Mouse (Mus musculus): ENCODE data around the gene Ppp1r9a. TPM values are rescaled to one million over a fixed set of nuclear protein-coding genes. Genes with fewer than 3 reads are reported as not detected.
A peak's percentile ranks its signal among the peaks of the same experiment; 100 is the strongest.

The Ppp1r9a gene
- total and polyA plus RNA-seq, 3 experiments: 1.0 TPM; not detected in 2

DNA sequence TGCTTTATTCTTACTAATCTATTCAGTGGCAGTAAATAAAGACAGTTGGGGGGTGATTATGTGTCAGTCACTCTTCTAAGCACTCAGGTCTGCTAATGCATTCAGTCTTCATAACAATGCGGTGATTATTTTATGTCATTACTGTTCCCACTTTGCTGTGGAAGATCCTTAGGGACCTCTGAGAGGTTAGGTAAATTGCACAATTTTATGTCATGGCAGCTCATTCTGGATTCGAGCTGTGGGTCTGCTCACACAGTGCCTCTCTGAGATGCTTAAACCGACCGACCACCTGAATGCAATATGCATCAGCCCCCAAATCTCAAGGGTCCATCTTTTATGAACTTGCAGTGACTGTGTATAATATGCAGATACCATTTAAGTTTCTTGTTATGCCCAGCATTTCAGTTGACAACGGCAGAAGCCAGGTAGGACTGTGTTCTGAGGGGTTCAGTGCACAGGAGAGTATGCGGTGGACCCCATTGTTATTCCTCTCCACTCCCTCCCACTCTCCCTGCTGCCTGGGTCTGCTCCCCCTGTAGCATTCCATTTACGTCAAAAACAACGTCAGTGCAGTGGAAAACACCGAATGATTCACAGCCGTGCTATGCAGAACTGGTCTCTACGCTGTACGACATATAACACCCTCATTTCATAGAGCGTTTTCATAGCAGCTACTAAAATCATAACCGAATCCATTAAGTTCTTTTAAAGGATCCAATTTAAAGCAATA is 226.8 kb downstream of the Ppp1r9a start:
- H3K9me3 ChIP-seq (replicated peaks; ENCODE audit: low read length): no peaks in the 10 kb centered on the region
- DNase-seq (ENCODE audit: extremely low read depth): no peak
- dilution Hi-C loops (cut with MboI; ENCODE audit: extremely low pct_ligation_motif_present, extremely low pct_unique_long_range_greater_than_20kb, low sequenced_read_pairs): no loop called here

DNA sequence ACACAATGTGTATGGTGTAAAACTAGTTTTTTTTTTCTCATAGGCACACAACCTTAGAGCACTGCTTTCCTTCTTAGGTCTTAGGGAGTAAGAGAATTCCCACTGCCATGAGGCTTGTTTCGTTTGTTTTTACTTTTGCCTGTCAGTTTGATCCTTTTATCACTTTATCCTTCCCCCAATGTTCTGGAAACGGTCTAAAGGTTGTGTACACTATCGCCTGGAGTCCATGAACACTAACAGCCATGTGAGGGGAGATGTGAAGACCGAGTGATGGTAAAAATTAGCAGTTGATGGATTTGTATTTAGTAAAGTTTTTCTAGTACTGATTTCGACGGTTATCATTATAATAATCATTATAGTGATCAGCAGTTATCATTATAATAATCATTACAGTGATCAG is 232.3 kb downstream of the Ppp1r9a start:
- in situ Hi-C loops (cut with MboI; ENCODE audit: low pct_ligation_motif_present, low pct_unique_long_range_greater_than_20kb, low sequenced_read_pairs) (loop anchor here (25.0 kb wide), 1 partner anchor 252 kb away; the partner anchor contains the start of gene Asb4), dilution Hi-C loops (cut with MboI; ENCODE audit: extremely low pct_ligation_motif_present, extremely low pct_unique_long_range_greater_than_20kb, low sequenced_read_pairs) (no loop called here)
- Histone ChIP-seq H3K4me1 (ENCODE audit: control insufficient read depth in 1 of 2, insufficient read depth in 2 of 2) (peaks cover under 1 to 4% of the 10 kb centered on the region in 2 experiments; a peak in 2 of 4 replicates), H3K36me3 (replicated peaks in 1 of 2; ENCODE audit: control insufficient read depth in 1 of 2, insufficient read depth in 1 of 2, low read length in 1 of 2) (no peaks in the 10 kb centered on the region), H3K4me3 (replicated peaks in 1 of 3; ENCODE audit: low read depth in 2 of 3, low read length in 2 of 3, poor library complexity in 1 of 3) (no peak overlapping the region), H3K79me2 (replicated peaks; ENCODE audit: control insufficient read depth, extremely low read depth, insufficient read depth, poor library complexity, severe bottlenecking) (no peaks in the 10 kb centered on the region), H3K27ac (ENCODE audit: insufficient read depth, low read depth) (no peak overlapping the region), H3K9me3 (replicated peaks; ENCODE audit: low read length) (no peaks in the 10 kb centered on the region), H3K27me3 (replicated peaks) (no peaks in the 10 kb centered on the region), H3K4me2 (ENCODE audit: insufficient read depth, low read depth, poor library complexity, severe bottlenecking) (no peak overlapping the region), H3K9ac (ENCODE audit: insufficient read depth, low read depth) (no peak overlapping the region)
- no peak for DNase-seq (ENCODE audit: extremely low read depth)
- no peak for TF ChIP-seq POLR2AphosphoS2 (IDR thresholded peaks at IDR 0.05; ENCODE audit: low read depth, low read length)
- TF ChIP-seq BHLHE40 (IDR thresholded peaks at IDR 0.05; ENCODE audit: low read depth, low read length): no peak
- TF ChIP-seq NELFE (IDR thresholded peaks at IDR 0.05; ENCODE audit: low read depth, low read length): no peak
- no peak for TF ChIP-seq USF1 (IDR thresholded peaks at IDR 0.05; ENCODE audit: low read depth, low read length)
- TF ChIP-seq ZNF384 (IDR thresholded peaks at IDR 0.05; ENCODE audit: low read depth, low read length): no peak
- no peak for TF ChIP-seq TCF12 (IDR thresholded peaks at IDR 0.05; ENCODE audit: low read depth, low read length)
- TF ChIP-seq GABPA (IDR thresholded peaks at IDR 0.05; ENCODE audit: insufficient replicate concordance, low read depth, low read length): no peak
- no peak for TF ChIP-seq RAD21 (IDR thresholded peaks at IDR 0.05; ENCODE audit: low read depth, low read length)
- TF ChIP-seq CHD1 (IDR thresholded peaks at IDR 0.05; ENCODE audit: low read depth, low read length): no peak
- TF ChIP-seq IRF4 (IDR thresholded peaks at IDR 0.05; ENCODE audit: low read depth, low read length): no peak
- TF ChIP-seq ETS1 (conservative IDR thresholded peaks at IDR 0.05; ENCODE audit: low read depth, low read length): no peak

More for the DNA sequence above, 226.8 kb downstream of the Ppp1r9a start:
- Histone ChIP-seq H3K4me2 (ENCODE audit: insufficient read depth, low read depth, poor library complexity, severe bottlenecking) (peak overlapping the region; percentile 29; the same call in 1 of the 2 replicates), H3K36me3 (replicated peaks in 1 of 2; ENCODE audit: control insufficient read depth in 1 of 2, insufficient read depth in 1 of 2, low read length in 1 of 2) (no peaks in the 10 kb centered on the region), H3K4me1 (ENCODE audit: control insufficient read depth in 1 of 2, insufficient read depth in 2 of 2) (0 out of 4 replicates have a peak, but pooled peaks cover 0 to 3% of the 10 kb centered on the region in 2 experiments), H3K27me3 (replicated peaks) (no peaks in the 10 kb centered on the region), H3K27ac (ENCODE audit: insufficient read depth, low read depth) (no peak overlapping the region), H3K9ac (ENCODE audit: insufficient read depth, low read depth) (no peak overlapping the region), H3K79me2 (replicated peaks; ENCODE audit: control insufficient read depth, extremely low read depth, insufficient read depth, poor library complexity, severe bottlenecking) (no peaks in the 10 kb centered on the region), H3K4me3 (replicated peaks in 1 of 3; ENCODE audit: low read depth in 2 of 3, low read length in 2 of 3, poor library complexity in 1 of 3) (peak overlapping the region in 1 of 3 experiments; percentile 30)
- in situ Hi-C loops (cut with MboI; ENCODE audit: low pct_ligation_motif_present, low pct_unique_long_range_greater_than_20kb, low sequenced_read_pairs): loop anchor here (25.0 kb wide), 1 partner anchor 258 kb away; the partner anchor contains the start of gene Asb4
- TF ChIP-seq BHLHE40 (IDR thresholded peaks at IDR 0.05; ENCODE audit: low read depth, low read length) (no peak), USF1 (IDR thresholded peaks at IDR 0.05; ENCODE audit: low read depth, low read length) (no peak), POLR2A (IDR thresholded peaks at IDR 0.05; ENCODE audit: low read depth, low read length) (no peak), ELF1 (IDR thresholded peaks at IDR 0.05; ENCODE audit: low read depth, low read length) (no peak), CHD1 (IDR thresholded peaks at IDR 0.05; ENCODE audit: low read depth, low read length) (no peak), ZKSCAN1 (IDR thresholded peaks at IDR 0.05; ENCODE audit: borderline replicate concordance, low read depth, low read length) (no peak), RAD21 (IDR thresholded peaks at IDR 0.05; ENCODE audit: low read depth, low read length) (no peak), NRF1 (IDR thresholded peaks at IDR 0.05; ENCODE audit: low read depth, low read length) (no peak), GABPA (IDR thresholded peaks at IDR 0.05; ENCODE audit: insufficient replicate concordance, low read depth, low read length) (no peak), USF2 (conservative IDR thresholded peaks at IDR 0.05; ENCODE audit: low read depth, low read length) (no peak)

Measured in CH12.LX (cell line).